Mouse (Mus musculus) urinary bladder, postnatal 36 days (tissue): ENCODE results near the gene Fnbp1.

Source experiments
- DNase-seq, 2 experiments: peaks; one replicate each; pipeline ENCODE4 v3.0.0; 2022; ENCODE audit warnings: low spot score in 2 of 2, mixed read lengths in 1 of 2

The Fnbp1 gene

DNA sequence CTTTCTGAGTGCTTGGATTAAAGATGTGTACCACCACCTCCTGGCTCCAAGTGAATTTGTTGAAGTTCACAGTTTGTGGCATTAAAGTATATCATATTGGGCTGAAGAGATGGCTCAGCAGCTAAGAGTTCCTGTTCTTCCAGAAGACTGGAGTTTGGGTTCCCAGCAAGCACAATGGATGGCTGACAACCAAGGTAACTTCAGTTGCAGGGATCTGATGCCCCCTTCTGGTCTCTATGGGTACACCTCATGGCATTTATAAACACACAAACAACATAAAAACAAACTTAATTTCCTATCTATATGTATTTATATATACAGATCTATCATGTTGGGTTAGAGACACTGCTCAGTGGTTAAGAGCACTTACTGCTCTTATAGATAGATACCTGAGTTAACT lies 9.0 kb upstream of the Fnbp1 start:
- no peak for DNase-seq

DNA sequence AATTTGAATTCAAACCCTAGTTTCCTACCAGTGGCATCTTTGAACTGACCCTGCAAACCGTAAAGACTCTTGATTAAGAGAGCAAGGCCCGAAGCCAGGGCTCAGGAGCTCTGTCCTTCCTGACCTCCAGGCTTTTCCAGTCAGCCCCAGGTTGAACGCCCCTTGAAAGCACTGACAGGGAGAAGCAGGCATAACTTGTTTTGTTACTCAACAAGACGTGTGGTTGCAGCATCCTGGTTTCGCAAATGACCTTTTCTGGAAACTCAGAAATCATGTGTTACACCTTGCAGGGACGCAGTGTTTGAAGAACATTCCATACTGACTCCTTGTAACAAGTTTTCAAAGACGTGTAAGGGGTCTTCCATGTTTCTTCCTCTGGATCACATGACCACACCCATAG lies 5.2 kb upstream of the Fnbp1 start:
- DNase-seq, result no peak

DNA sequence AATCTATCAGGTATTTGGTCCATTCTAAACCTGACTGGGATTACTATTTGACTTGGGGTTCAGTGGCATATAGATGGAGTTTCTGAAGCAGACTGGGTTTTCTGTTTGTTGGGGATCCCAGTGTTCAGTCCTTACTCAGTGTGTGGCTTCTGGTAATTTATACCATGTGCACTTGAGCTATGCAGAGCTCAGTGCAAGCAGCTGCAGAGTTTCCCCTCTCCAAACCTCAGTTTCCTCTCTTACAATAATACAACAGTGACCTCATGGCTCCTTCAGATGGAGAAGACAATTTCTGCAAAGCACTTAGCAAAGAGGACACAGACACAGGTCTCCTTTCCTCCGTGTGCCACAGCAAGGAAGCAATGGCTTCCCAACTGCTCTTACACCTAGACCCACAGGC lies 3.1 kb upstream of the Fnbp1 start:
- DNase-seq, result no peak

DNA sequence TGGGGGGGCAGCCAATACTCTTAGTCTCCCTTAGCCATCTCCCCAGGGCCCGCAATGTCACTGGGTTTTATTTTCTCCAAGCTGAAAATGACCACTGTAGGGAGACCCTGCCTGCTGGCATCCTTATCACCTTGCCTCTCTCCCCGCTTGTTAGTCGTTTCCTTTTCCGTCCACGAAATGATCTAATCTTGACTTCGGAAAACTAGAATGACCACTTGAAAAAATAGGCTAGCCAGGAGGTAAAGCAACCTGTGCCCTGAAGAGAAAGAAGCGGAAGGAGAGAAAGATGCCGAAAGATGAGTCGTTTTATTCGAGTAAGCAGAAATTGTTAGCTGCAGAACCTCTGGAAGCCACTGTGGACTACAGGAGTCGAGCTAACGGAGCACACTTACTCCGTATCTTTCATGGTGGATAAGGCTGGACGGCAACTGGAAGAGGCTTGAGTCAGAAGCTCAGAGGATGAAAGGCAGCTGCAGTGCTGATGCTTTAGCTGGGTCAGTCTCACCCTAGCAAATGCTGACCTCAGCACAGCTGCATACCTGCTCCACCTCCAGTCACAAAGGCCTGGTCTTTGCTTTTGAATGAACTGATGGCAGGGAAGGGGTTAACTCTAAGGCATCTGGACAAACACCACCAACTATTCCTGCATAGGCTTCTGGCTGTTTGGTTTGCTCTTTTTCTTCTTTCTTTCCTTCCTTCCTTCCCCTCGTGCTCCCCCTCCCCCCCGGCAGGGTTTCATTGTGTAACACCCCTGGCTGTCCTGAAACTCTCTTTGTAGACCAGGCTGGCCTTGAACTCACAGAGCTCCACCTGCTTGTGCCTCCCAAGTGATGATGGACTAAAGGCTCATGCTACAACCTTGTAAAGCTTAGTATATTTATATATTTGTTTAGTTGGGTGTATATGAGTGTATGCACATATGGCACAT lies 2.2 kb upstream of the Fnbp1 start:
- no peak for DNase-seq

DNA sequence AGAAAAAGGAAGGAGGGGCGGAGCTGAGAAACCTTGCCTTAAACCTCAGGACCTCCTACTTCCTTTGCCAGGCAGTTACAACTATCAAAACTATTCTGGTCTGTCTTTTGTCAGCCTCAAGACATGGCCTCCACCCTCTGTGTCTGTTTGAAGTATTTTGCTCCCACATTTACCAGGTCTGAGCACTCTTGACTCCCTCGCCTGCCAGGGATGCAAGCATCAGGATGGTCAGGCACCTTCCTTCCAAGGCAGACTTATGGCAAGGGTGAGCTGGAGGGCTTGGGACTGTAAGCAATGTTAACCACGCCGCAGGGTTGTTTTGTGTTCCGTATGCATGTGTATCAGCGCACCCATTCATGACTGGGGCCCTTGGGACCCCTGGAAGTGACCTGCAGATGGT lies 1.5 kb upstream of the Fnbp1 start:
- no peak for DNase-seq

DNA sequence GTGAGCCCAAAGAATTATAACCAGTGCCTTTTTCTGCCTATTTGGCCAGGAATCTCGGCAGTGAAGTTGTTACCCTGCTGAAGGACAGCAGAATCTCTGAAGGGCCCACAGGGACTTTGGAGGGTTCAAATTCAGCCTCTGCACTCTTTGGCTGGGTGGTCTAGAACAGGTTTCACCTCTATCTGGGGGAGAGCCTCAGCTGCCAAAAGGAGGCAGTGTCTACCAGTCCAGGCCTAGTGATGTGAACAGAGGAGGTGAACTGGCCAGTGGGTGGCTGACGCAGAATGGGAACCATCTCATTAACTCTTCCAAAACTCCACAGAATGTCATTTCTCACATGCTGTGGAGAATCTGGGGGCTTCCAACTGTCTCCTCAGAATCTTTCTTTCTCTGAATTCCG lies 697 bp upstream of the Fnbp1 start:
- no peak for DNase-seq

DNA sequence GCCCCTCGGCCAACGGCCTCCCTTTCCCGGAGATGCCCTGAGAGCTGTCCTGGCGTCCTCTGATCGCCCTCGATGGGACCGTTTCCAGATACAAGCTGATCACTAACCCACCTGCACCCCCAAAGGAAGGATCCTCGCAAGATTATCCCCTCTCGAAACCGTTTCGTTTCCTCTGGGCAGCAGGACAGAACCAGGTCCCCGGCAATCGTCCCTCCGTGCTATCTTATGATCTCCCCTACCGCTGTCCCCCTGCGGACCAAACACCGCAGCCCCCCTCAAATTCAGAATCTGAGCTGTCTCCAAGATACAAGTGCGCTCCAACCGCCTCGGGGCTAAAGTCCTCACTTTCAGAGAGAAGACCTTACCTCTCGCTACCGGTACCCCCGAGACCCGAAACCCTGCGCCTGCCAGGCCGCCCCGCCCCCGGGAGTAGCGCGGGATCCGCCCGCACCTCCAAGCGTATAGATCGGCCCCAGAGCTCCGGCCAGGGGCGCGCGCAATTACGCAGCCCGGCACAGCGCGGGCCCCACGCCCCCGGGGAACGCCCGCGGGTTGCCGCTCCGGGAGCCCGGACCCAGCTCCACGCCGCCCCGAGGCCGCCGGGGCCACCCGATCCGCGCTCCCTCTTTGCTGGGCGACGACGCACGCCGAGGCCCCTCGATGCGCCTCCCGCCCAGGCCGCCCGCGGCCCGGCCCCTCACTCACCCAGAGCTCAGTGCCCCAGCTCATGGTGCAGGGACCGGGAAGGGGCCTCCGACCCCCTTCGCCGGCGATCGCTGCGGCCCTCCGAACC lies 538 bp downstream of the Fnbp1 start:
- DNase-seq, result no peak

DNA sequence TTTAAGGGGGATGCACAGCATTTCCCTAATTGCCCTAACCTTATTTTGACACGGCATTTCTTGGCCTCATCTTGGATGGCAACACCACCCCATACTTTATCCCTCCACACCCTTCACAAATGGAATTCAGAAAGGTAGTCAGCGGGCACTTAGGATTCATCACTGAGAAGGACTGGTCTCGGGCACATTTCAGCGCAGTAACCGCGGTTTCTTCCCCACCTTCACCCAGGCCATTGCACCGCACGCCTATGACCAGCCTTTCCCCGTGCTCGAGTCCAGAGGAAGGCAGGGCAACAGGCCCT lies 1.1 kb downstream of the Fnbp1 start:
- no peak for DNase-seq

DNA sequence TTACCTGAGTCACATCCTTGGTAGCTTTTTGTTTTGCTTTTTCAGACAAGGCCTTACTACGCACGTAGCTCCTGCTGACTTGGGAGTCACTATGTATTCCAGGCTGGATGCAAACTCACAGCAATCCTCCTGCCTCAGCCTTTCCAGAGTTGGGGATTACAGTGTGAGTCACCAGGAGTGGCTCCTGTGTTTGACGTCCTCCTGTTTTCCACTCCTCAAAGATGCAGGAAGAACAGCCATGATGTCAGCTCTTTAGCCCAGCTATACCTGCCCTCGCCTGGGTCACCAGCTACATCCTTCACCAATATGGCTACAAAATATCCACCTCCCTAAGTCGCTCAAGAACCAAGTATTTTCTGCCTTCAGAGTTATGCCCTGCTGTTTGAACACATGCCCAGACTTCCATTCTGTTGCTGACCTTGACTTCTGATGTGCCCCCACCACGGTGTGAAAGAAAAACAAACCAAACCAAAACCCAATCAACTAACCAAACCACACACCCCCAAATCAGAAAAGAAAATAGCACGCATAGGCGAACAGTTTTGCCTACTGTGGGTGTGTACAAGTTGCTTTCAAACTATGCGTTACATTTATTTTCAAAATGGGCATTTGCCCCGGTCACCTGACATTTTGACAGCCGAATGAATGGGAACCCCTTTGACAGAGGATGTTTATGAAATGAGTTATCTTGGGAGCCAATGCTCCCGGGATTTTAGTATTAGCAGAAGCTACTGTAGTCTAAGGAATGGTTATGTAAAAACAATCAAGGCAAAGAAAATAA lies 1.6 kb downstream of the Fnbp1 start:
- no peak for DNase-seq

DNA sequence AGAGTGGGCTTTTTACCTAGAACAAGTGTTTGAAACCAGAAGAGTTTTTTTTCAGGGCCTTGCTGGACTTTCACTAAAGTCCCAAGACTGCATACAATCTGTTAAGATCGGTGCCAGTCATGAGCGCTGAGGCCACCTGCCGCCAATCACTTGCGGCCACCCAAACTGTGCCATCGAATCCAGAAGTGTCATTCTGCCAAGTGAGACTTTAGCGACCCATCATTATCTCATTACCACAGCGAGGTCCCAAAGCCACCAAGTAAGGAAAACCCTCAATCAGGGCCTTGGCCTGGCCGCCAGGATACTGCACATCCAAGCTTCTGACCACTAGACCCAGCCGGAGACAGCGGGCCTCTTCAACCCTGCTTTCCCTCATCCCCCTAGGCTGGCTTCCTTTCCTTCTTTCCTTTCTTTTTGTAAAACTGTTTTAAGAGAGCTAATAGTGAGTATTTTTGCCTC lies 2.6 kb downstream of the Fnbp1 start:
- DNase-seq, result no peak

DNA sequence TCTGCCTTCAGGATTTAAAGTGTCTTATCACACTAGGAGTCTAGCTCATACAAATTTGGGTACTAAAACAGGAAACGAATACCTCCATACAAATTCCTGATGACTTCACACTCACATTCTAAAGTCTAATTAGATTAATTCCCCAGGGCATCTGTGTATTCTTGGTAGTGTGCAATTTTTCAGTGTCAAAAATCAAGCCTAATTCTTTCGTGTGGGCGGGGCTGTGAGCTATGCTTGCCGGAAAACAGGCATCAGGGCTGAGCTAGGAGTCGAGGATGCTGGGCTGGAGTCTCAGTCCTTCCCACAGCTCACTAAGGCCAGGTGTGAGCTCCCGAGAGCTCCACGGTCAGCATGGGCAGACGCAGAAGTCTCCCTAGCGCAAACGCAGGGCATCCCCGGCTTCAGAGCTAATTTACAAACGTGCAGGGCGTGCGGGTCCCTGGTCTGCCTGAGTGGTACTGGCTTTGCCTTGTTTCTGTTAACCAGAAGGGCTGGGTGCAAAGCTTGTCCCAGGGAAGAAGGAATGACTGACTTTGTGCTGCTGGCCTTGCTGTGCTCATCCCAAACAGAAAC lies 4.7 kb downstream of the Fnbp1 start:
- DNase-seq, result no peak

DNA sequence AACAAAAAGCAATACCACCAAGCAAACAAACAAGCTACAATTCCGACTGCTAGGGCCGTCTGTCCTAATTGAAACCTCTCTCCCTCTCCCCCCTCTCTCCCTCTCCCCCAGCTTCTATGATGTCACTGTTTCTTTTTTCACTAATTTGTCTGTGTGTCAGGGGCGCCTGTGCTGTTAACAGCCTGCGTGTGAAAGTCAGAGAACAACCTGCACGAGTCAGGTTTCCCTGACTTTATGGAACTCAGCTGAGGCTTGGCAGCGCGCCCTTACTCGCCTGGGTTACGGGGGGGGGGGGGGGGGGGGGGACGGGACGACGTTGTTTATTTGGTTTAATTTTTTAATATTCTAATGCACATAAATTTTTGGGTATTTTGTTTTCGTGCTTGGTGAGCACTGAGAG lies 5.5 kb downstream of the Fnbp1 start:
- no peak for DNase-seq

DNA sequence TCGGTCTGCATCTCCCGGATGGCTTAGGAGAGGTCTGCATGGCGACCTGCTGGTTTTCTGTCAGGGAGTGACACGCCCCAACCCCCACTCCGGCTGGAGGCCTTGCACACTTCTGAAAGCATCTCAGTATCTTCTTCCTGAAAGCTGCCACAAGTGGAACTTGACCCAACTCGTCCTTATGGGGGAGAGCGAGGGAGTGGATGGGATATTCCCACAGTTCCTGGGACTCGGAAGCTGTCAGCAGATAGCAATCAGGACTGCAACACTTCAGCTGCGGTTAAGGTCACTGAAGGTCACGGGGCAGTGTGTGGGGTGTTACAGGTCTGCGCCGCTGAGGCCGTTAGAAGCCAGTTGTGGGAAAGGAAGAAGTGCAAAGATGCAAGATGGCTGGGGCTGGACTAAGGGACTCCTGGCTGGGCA lies 6.3 kb downstream of the Fnbp1 start:
- no peak for DNase-seq

DNA sequence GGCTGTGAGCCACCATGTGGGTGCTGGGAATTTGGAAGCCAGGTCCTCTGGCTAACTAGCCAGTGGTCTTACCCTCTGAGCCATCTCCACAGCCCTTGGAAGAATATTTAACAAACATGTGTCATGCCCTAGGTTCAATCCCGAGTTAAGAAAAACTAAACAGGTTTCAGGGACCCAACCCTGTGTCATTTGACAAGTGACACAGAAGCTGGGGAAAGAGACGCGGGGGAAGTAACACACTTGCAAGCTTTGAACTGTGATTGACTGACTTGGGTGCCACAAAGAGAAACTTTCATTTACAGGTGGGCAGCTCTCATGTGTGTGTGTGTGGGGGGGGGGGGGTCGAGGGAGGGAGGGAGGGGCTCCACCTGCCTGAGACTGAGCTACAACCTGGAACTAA lies 7.8 kb downstream of the Fnbp1 start:
- DNase-seq, result no peak

DNA sequence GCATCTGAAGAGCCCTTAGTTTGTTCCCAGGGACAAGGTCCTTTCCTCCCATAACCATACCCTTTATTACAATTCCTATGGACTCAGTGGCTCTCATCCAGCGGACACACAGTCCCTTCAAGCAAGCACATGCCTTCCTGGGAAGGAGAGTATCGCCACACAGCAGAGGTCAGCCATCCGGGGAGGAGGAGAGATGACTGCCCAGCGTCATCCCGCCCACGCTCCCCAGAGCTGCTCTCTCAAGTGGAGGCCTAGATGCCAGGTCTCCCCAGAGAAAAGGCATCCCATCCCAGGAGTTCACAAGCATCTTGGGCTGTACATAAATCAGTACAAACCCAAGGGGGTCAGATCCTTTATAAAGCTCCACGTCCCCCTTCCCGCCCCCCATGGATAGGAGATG lies 9.1 kb downstream of the Fnbp1 start:
- no peak for DNase-seq

DNA sequence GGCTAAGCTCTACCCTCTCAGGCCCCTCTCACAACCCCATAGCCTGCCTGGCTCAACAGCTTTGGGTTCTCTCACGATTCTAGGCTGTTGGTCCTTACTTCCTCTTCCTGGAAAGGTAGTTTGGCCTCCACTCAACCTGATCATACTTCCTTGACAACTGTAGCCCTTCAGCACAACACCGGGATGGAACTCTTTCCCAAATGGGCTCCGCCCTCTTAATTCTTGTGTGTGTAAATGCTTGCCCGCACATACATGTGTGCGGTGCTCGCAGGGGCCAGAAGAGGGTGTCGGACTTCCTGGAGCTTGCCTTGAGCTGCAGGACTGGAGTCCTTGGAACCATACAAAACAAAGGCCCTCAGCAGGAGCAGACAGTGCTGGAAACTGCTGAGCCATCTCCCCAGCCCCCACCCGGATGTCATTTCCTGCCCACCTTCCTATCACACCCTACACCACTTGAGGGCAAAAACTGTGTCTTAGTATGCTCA lies 11.0 kb downstream of the Fnbp1 start:
- no peak for DNase-seq

DNA sequence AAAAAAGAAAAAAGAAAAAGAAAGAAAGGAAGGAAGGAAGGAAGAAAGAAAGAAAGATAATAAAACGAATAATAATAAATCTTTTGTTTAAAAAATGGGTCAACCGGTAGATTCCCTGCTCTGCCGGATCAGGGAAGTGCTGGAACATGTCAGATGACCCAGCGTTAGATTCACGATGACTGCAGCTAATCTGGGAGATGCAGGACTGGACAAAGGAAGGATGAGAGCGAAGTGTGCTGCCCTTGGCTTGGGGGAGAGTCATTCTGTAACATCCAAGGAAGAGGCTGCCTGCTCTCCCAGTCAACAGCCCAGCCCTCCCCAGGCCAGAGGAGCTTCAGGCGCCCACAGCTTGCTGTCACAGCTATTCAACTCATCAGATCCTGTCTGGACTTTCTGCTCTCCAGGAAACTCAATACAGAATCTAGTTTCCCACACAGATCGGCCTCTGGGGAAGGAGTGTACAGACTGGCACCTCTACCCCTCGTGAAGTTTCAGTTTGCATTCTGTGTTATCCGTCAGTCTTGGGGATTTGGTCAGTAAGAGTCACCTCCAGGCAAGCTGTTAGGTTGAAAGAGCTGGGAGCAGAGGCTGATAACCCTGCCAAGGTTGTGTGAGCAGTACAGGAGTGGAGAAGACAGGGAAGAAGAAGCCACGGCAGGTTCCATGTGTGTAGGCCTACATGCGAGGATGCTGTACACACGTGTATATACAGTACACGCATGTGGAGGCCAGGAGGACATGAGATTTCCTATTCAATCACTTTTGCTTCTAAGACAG lies 11.9 kb downstream of the Fnbp1 start:
- no peak for DNase-seq

DNA sequence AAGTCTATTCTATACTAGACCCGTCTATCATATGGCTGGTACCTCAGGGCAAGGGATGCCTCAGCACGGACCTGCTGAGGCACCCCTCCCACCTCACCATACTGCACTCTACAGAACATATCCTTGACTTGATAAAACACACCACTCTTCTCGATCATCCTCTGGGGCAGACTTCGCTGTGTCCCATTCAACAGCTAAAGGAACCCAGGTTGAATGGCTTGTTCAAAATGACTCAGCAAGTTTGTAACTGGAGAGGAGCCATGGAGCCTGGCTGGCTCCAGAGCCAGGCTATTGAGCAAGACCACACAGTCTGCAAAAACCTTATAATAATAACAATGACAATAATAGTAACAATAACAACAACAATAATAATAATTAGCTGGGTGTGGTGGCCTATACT lies 13.9 kb downstream of the Fnbp1 start:
- DNase-seq, result peak; percentile 41 to 69

DNA sequence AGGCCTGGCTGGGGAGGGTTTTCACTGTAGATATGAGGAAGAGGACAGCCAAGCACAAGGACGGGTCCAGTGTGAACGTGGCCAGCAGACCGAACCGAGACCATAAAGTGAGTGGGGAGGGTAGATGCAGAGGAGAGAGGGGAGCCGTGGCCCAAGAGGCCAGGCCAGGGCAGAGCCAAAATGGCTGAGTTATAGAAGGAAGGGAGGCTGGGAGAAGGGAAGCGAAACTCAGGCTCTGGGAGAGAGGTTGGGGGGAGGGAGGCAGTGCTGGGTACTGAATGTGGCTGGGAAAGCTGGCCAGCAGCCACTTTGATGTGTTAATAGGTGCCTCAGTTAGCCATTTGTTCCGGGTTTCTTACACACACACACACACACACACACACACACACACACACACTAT lies 14.6 kb downstream of the Fnbp1 start:
- no peak for DNase-seq

DNA sequence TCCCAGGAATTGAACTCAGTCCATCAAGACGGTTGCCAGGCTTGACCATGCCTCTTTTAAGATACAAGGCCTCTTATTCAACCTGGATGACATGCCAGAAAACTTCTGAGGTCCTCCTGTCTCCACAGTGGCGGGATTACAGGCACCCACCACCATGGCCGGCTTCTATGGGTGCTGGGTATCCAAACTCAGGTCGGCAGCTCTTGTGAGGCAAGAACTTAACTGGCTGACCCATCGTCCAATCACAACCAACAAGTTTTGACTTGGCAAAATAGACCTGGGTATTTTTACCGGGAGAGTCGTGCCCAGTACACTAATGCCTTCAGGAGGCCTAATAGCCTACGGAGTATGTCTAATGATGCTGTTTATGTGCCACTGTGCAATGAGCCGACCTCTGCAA lies 15.8 kb downstream of the Fnbp1 start:
- DNase-seq, result no peak

DNA sequence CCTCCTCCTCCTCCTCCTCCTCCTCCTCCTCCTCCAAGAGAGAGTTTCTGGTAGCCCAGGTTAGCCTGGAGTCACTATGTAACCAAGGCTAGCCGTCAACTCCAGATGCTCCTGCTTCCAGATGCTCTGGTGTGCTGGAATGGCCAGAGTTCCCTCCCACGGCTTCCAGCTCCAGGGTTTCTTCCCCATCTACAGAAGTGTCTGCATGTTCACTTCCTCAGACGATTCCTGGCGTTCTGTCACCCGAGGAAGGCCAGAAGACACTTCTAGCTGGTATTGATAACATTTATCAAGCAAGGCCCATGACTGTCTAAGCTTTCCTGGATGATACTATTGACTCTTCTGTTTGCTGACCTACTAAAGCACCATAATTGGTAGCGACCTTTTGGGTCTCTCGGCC lies 16.7 kb downstream of the Fnbp1 start:
- no peak for DNase-seq
